Mouse (Mus musculus) heart, adult 2 months (tissue): Measurements from ENCODE around the gene Glis2. TPM values are rescaled to one million over a fixed set of nuclear protein-coding genes. Genes with fewer than 3 reads are reported as not detected.
A peak's percentile ranks its signal among the peaks of the same experiment; 100 is the strongest.

Experiments used
- DNase-seq, 2 experiments: peaks; one replicate each; pipeline ENCODE4 v3.0.0; 2021
- H3K27ac ChIP-seq: fragments of 200-600 bp; 2 replicates; pipeline ENCODE4 v1.8.1; 2022
- H3K27me3 ChIP-seq: fragments of 200-500 bp; 2 replicates; pipeline ENCODE4 v1.6.1; 2012; ENCODE audit warnings: mild to moderate bottlenecking, low read length, inconsistent platforms, mixed read lengths; ENCODE audit not compliant: control insufficient read depth, insufficient read depth
- H3K36me3 ChIP-seq: fragments of 200-500 bp; 2 replicates; pipeline ENCODE4 v1.6.1; 2012; ENCODE audit warnings: low read length, inconsistent platforms; ENCODE audit not compliant: control insufficient read depth, insufficient read depth
- H3K4me1 ChIP-seq: fragments of 200-500 bp; 2 replicates; pipeline ENCODE4 v1.6.1; 2011; ENCODE audit warnings: low read length; ENCODE audit not compliant: control insufficient read depth, insufficient read depth
- H3K4me3 ChIP-seq: fragments of 200-600 bp; 2 replicates; pipeline ENCODE4 v1.8.1; 2022
- H3K79me2 ChIP-seq: fragments of 200-500 bp; replicated peaks from 2 replicates; pipeline ENCODE4 v1.6.1; 2012; ENCODE audit warnings: mild to moderate bottlenecking, inconsistent platforms, low read length, moderate library complexity, mixed read lengths; ENCODE audit not compliant: control insufficient read depth, insufficient read depth
- H3K9ac ChIP-seq: fragments of 200-500 bp; 2 replicates; pipeline ENCODE4 v1.6.1; 2012; ENCODE audit warnings: low read depth, mild to moderate bottlenecking, control low read depth, inconsistent platforms, low read length, mixed read lengths
- CTCF ChIP-seq: fragments of 200-600 bp; IDR thresholded peaks from 2 replicates; pipeline ENCODE4 v1.8.1; 2022; ENCODE audit warnings: antibody characterized with exemption, mild to moderate bottlenecking, moderate library complexity
- EP300 ChIP-seq: fragments of 200-500 bp; IDR thresholded peaks from 2 replicates; pipeline ENCODE4 v1.6.1; 2011; ENCODE audit warnings: low read depth, low read length, control low read depth; ENCODE audit not compliant: insufficient read depth
- POLR2A ChIP-seq: fragments of 200-500 bp; IDR thresholded peaks from 2 replicates; pipeline ENCODE4 v1.6.1; 2011; ENCODE audit warnings: mild to moderate bottlenecking, low read depth, low read length, control low read depth; ENCODE audit not compliant: insufficient read depth
- WGBS: fragments of 180-500 bp; shearing (Covaris S2); methylation state at CpG from one replicate; pipeline ENCODE4 v1.1.7; 2018; 5-methylcytosine and 5-hydroxymethylcytosine counted together
- intact Hi-C: fragments of 180-260 bp; cut with DNase I; formaldehyde crosslinking; loops from one replicate; pipeline ENCODE4 v1.15.1; 2025
- polyA plus RNA-seq: library from polyadenylated mRNA; depleted of rRNA; stranded (reverse); fragments of >200 nt; gene quantifications from 2 replicates; pipeline ENCODE4 v1.2.3, GENCODE M21; 2012
- total RNA-seq, 2 experiments: library from RNA; stranded (reverse); gene quantifications; 2 replicates each; pipeline ENCODE4 v1.2.3; 2021

The Glis2 gene
- total and polyA plus RNA-seq, 3 experiments: 10.0 to 17.3 (median 11.1) TPM

- Histone ChIP-seq H3K4me1 (peaks cover 13% of the 10 kb centered on the region), H3K27ac (no peak overlapping the region), H3K4me3 (no peak overlapping the region), H3K36me3 (no peaks in the 10 kb centered on the region), H3K27me3 (no peaks in the 10 kb centered on the region), H3K79me2 (no peaks in the 10 kb centered on the region), H3K9ac (no peak overlapping the region)
- TF ChIP-seq EP300 (no peak), CTCF (no peak), POLR2A (no peak)
- WGBS: 89% methylated on average over 5 of the region's 5 CpGs
- no peak for DNase-seq
- intact Hi-C loops: no loop called here
Measured at GRCm38 (mm10) chr16:4611193-4611592, 16.7 kb downstream of the Glis2 start.

DNA sequence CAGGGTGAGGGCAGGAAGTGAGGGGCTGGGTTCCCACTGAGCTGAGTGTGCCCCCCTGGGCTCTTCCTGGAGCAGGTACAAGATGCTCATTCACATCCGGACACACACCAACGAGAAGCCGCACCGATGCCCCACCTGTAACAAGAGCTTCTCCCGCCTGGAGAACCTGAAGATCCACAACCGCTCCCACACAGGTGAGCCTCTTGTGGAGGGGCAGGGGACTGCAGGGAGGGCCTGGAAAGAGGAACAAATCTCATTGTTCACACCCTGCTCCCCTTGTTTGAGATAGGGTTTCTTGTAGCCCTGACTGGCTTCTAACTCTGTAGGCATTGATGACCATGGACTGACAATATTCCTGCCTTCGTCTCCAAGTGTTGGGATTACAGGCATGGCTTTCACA, 17.2 kb downstream of the Glis2 start:
- no peaks in the 10 kb centered on the region for H3K79me2 ChIP-seq
- H3K4me1 ChIP-seq: peaks cover 8% of the 10 kb centered on the region
- no peak overlapping the region for H3K27ac ChIP-seq
- no peak overlapping the region for H3K9ac ChIP-seq
- H3K27me3 ChIP-seq: no peaks in the 10 kb centered on the region
- intact Hi-C loops: no loop called here
- 95% methylated on average over 7 of the region's 7 CpGs for WGBS
- no peak overlapping the region for H3K4me3 ChIP-seq
- DNase-seq: no peak
- no peaks in the 10 kb centered on the region for H3K36me3 ChIP-seq
- no peak for TF ChIP-seq EP300
- TF ChIP-seq CTCF: peak; percentile 23

- WGBS: 91% methylated on average over 9 of the region's 9 CpGs
- no peak for DNase-seq
- intact Hi-C loops: no loop called here
- H3K4me3 ChIP-seq: no peak overlapping the region
- H3K9ac ChIP-seq: no peak overlapping the region
- TF ChIP-seq CTCF: no peak
- no peak for TF ChIP-seq EP300
- TF ChIP-seq POLR2A: no peak
- no peaks in the 10 kb centered on the region for H3K36me3 ChIP-seq
- no peaks in the 10 kb centered on the region for H3K4me1 ChIP-seq
- H3K27ac ChIP-seq: no peak overlapping the region
- H3K79me2 ChIP-seq: 0 out of 2 replicates have a peak, but pooled peaks cover 1% of the 10 kb centered on the region
- no peaks in the 10 kb centered on the region for H3K27me3 ChIP-seq
Measured at GRCm38 (mm10) chr16:4613736-4614135, 19.2 kb downstream of the Glis2 start.

DNA sequence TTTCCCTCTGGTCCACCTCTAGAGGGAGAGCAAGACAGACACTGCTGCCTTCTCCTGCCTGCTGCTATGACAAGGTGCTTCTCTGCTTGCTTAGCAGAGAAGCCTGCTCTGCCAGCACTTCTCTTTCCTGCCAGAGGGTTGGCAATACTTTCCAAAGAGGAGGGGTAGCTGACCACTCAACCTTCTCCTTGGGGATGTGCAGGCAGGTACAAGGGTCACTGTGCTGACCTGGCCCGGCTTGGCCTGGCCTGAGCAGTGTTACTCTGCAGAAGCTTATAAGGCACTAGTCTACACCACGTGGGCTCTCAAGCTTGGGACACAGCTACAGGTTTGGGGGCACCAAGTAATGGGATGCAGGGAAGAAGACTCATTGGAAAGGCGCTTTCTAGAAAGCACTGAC, 20.1 kb downstream of the Glis2 start:
- Histone ChIP-seq H3K9ac (no peak overlapping the region), H3K4me1 (no peaks in the 10 kb centered on the region), H3K27me3 (no peaks in the 10 kb centered on the region), H3K36me3 (no peaks in the 10 kb centered on the region), H3K4me3 (no peak overlapping the region), H3K79me2 (0 out of 2 replicates have a peak, but pooled peaks cover 4% of the 10 kb centered on the region), H3K27ac (no peak overlapping the region)
- DNase-seq: no peak
- intact Hi-C loops: no loop called here
- 94% methylated on average over 3 of the region's 3 CpGs for WGBS
- TF ChIP-seq EP300: no peak
- TF ChIP-seq POLR2A: no peak
- no peak for TF ChIP-seq CTCF

- 73% methylated on average over 1 of the region's 1 CpGs for WGBS
- no peak overlapping the region for H3K4me3 ChIP-seq
- TF ChIP-seq CTCF (no peak), POLR2A (no peak), EP300 (no peak)
- no peak overlapping the region for H3K9ac ChIP-seq
- no peaks in the 10 kb centered on the region for H3K36me3 ChIP-seq
- intact Hi-C loops: no loop called here
- no peaks in the 10 kb centered on the region for H3K27me3 ChIP-seq
- 0 out of 2 replicates have a peak, but pooled peaks cover 4% of the 10 kb centered on the region for H3K79me2 ChIP-seq
- DNase-seq: no peak
- H3K4me1 ChIP-seq: peaks cover 2% of the 10 kb centered on the region; the same call in 1 of the 2 replicates
- no peak overlapping the region for H3K27ac ChIP-seq
Measured at GRCm38 (mm10) chr16:4615297-4615696, 20.8 kb downstream of the Glis2 start.

DNA sequence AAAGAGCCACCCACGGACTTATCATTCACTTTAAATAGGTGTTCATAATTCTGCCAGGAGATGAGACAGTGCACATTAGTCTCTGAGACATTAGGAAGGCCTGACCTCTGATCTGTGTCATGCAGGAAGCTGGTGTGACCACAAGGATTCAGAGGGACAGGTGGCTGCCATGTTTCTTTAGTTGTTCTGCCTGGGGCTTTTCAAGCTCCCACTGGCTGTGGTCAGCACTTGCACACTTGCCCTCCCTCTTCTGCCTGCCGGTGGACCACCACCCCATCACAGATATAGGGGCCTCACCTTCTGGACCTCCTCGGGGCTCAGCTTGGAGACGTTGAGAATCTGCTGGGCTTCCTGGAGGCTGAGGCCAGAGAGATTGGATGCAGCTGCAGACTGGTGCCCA, 22.3 kb downstream of the Glis2 start:
- DNase-seq: no peak
- no peak overlapping the region for H3K4me3 ChIP-seq
- intact Hi-C loops: no loop called here
- H3K9ac ChIP-seq: no peak overlapping the region
- TF ChIP-seq POLR2A (no peak), CTCF (no peak), EP300 (no peak)
- H3K36me3 ChIP-seq: no peaks in the 10 kb centered on the region
- WGBS: 72% methylated on average over 4 of the region's 4 CpGs
- H3K4me1 ChIP-seq: peaks cover 2% of the 10 kb centered on the region; the same call in 1 of the 2 replicates
- no peak overlapping the region for H3K27ac ChIP-seq
- no peaks in the 10 kb centered on the region for H3K27me3 ChIP-seq
- 0 out of 2 replicates have a peak, but pooled peaks cover 4% of the 10 kb centered on the region for H3K79me2 ChIP-seq
